Mouse (Mus musculus): ENCODE results near the gene Gna15.

- TF ChIP-seq POLR2A (IDR thresholded peaks at IDR 0.05; ENCODE audit: low read depth, low read length) (no peak), CTCF (IDR thresholded peaks at IDR 0.05; ENCODE audit: borderline replicate concordance, insufficient read depth, low read length) (no peak)
Observed at GRCm38 (mm10) chr10:81466066-81466465, 58.0 kb downstream of the Gna15 start.
